Mouse (Mus musculus) ES-Bruce4 (cell line): Measurements from ENCODE around the gene Rpa2. TPM values are rescaled to one million over a fixed set of nuclear protein-coding genes. Genes with fewer than 3 reads are reported as not detected.
A peak's percentile ranks its signal among the peaks of the same experiment; 100 is the strongest.

Source experiments
- H3K27ac ChIP-seq: 2 replicates; pipeline ENCODE4 v1.5.1; 2012; ENCODE audit warnings: low read length, inconsistent platforms; ENCODE audit not compliant: insufficient read depth
- H3K27me3 ChIP-seq: 2 replicates; pipeline ENCODE4 v1.6.1; 2012; ENCODE audit warnings: mild to moderate bottlenecking, low read length, inconsistent platforms; ENCODE audit not compliant: control insufficient read depth, poor library complexity, insufficient read depth, severe bottlenecking
- H3K36me3 ChIP-seq: 2 replicates; pipeline ENCODE4 v1.6.1; 2012; ENCODE audit warnings: inconsistent platforms, mild to moderate bottlenecking, low read length, moderate library complexity; ENCODE audit not compliant: control insufficient read depth, poor library complexity, insufficient read depth, severe bottlenecking
- H3K4me1 ChIP-seq: one replicate; pipeline ENCODE4 v1.8.1; 2011; ENCODE audit warnings: low read length; ENCODE audit not compliant: control insufficient read depth, insufficient read depth
- H3K4me3 ChIP-seq: 2 replicates; pipeline ENCODE4 v1.5.1; 2011; ENCODE audit warnings: low read depth, mild to moderate bottlenecking, low read length
- H3K9ac ChIP-seq: 2 replicates; pipeline ENCODE4 v1.6.1; 2012; ENCODE audit warnings: low read depth, mild to moderate bottlenecking, inconsistent platforms; ENCODE audit not compliant: poor library complexity, severe bottlenecking
- H3K9me3 ChIP-seq: replicated peaks from 2 replicates; pipeline ENCODE4 v1.6.1; 2012; ENCODE audit warnings: mild to moderate bottlenecking, low read length, inconsistent platforms; ENCODE audit not compliant: control insufficient read depth, poor library complexity, insufficient read depth, severe bottlenecking
- CTCF ChIP-seq: IDR thresholded peaks from one replicate; pipeline ENCODE4 v1.8.1; 2011; ENCODE audit warnings: low read depth, low read length
- EP300 ChIP-seq: IDR thresholded peaks from 2 replicates; pipeline ENCODE4 v1.6.1; 2011; ENCODE audit warnings: low read depth, low read length; ENCODE audit not compliant: insufficient read depth
- POLR2A ChIP-seq: IDR thresholded peaks from one replicate; pipeline ENCODE4 v1.8.1; 2011; ENCODE audit warnings: low read length; ENCODE audit not compliant: insufficient read depth
- polyA plus RNA-seq: library from polyadenylated mRNA; stranded (reverse); fragments of >200 nt; gene quantifications from 2 replicates; pipeline ENCODE4 v1.2.4, GENCODE M21; 2011; ENCODE audit warnings: low read depth; ENCODE audit not compliant: missing spikeins, insufficient read depth, insufficient read length

Rpa2 gene
- polyA plus RNA-seq, 1 experiment, result 78.2 TPM

DNA sequence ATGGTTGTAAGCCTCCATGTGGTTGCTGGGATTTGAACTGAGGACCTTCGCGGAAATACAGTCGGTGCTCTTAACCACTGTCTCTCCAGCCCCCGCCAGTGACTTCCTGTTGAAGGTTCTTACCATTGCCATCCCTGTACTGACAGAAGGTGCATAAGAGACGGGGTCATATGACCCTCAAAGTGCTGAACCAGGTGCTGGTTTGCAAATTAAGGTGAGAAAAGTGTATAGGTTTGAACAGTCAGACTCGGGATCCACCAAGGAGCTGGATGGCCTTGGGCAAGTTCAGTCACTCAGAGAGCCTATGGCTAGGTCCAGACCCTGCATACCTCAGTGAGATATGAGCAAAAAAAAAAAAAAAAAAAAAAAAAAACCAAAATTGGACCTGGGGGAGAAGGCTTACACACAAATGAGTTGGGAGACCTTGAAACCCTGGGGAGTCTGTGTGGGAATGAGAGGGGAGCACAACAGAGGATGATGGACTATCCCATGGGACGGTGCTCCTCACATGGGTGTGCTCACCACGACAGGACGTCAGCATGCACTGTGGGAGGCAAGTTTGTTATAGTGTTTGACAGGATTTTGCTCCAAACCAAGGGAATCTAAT lies 21.1 kb upstream of the Rpa2 start:
- Histone ChIP-seq H3K9me3 (no peaks in the 10 kb centered on the region), H3K9ac (no peak overlapping the region), H3K4me3 (no peak overlapping the region), H3K27me3 (no peaks in the 10 kb centered on the region), H3K27ac (peak overlapping the region; percentile 54), H3K36me3 (no peaks in the 10 kb centered on the region), H3K4me1 (peaks cover 8% of the 10 kb centered on the region)
- TF ChIP-seq EP300 (no peak), CTCF (no peak), POLR2A (no peak)

DNA sequence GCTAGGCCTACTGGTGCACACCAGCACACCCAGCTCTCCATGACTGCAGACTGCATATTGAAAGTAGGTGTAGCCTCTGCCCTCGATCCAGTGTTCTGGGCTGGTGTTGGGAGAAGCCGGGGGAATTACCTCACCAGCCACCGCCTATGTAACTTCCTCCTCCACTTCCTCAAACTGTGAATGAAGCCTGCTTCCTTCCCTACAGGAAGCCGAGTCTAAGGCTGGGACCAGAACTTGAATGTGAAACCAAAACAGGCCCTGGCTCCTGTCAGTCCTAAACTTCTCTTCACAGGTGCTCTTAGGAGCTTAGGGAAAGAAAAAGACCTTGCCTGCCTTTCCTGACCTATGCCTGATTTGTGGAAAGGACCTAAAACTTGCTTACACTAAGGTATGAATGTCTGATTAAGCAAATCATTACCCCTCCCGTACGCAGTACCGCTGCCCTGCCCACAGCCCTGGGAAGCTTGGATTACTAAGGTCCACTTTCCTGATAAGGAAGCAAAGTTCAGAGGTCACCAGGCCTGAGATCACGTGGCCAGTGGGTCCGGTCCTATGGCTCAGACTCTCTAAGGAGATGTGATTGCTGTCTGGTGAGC lies 20.4 kb upstream of the Rpa2 start:
- Histone ChIP-seq H3K9me3 (no peaks in the 10 kb centered on the region), H3K27me3 (no peaks in the 10 kb centered on the region), H3K9ac (no peak overlapping the region), H3K36me3 (no peaks in the 10 kb centered on the region), H3K4me1 (peaks cover 8% of the 10 kb centered on the region), H3K27ac (peak overlapping the region; percentile 54), H3K4me3 (no peak overlapping the region)
- TF ChIP-seq CTCF (no peak), EP300 (no peak), POLR2A (no peak)

GRCm38 (mm10) chr4:132748778-132749177 lies 19.4 kb upstream of the Rpa2 start:
- H3K27ac ChIP-seq, result peak overlapping the region; percentile 69
- H3K36me3 ChIP-seq, result no peaks in the 10 kb centered on the region
- no peak overlapping the region for H3K4me3 ChIP-seq
- TF ChIP-seq EP300 (no peak), POLR2A (no peak), CTCF (no peak)
- peaks cover 11% of the 10 kb centered on the region for H3K4me1 ChIP-seq
- H3K9ac ChIP-seq, result no peak overlapping the region
- H3K9me3 ChIP-seq, result no peaks in the 10 kb centered on the region
- H3K27me3 ChIP-seq, result no peaks in the 10 kb centered on the region

DNA sequence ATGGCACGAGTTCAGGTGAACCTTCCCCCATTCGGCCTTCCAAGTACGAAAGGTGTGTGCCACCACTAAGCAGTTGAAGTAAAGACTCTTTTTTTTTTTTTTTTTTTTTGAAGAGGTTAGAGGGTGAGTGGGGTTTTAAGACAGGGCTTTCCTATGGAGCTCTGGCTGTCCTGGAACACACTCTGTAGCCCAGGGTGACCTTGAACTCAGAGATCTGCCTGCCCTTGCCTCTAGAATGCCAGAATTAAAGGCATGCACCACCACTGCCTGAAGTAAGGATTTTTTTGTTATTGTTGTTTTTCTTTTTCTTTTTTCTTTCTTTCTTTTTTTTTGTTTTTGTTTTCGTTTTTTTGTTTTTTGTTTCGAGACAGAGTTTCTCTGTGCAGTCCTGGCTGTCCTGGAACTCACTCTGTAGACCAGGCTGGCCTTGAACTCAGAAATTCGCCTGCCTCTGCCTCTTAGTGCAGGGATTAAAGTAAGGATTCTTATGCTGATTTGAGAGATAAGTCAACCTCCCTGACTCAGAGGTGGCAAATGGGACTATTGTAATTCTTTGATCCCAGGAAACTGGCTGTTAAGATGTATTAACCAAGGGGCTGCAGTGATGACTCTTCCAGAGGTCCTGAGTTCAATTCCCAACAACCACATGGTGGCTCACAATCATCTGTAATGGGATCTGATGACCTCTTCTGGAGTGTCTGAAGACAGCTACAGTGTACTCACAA lies 18.7 kb upstream of the Rpa2 start:
- no peak for TF ChIP-seq EP300
- no peak for TF ChIP-seq POLR2A
- no peak for TF ChIP-seq CTCF
- Histone ChIP-seq H3K9ac (no peak overlapping the region), H3K4me3 (no peak overlapping the region), H3K36me3 (no peaks in the 10 kb centered on the region), H3K9me3 (no peaks in the 10 kb centered on the region), H3K4me1 (peaks cover 11% of the 10 kb centered on the region), H3K27me3 (no peaks in the 10 kb centered on the region), H3K27ac (peak overlapping the region; percentile 69)

DNA sequence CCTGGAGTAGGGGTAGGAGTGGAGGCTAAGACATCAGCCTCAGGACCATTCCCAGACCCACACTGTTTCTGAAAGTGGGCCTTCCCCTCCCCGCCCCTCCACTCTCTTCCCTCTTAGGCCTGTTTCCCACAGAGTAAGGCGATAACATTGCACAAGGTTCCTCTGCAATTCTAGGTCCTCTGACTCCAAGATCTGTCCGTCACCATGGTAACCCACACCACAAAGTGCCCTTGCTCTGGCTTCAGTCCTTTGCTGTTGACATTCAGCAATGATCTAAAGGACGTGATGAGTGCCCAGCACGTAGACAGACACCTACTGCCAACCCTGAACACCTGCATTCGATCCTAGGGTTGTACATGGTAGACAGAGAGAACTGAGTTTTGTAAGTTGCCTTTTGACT lies 15.1 kb upstream of the Rpa2 start:
- TF ChIP-seq POLR2A (no peak), EP300 (no peak), CTCF (no peak)
- Histone ChIP-seq H3K4me3 (no peak overlapping the region), H3K36me3 (no peaks in the 10 kb centered on the region)

GRCm38 (mm10) chr4:132756974-132757373 lies 11.2 kb upstream of the Rpa2 start, which contains the start of gene Smpdl3b:
TSS of gene Smpdl3b (minus strand) at chr4:132757252.
- Histone ChIP-seq H3K9ac (peak within 1 kb of the TSS; percentile 75), H3K4me1 (peaks cover 3% of the 10 kb centered on the region), H3K9me3 (no peaks in the 10 kb centered on the region), H3K27ac (no peak within 1 kb of the TSS), H3K4me3 (peak within 1 kb of the TSS; percentile 46), H3K36me3 (no peaks in the 10 kb centered on the region), H3K27me3 (no peaks in the 10 kb centered on the region)
- TF ChIP-seq CTCF (peak; percentile 28), POLR2A (no peak)

More for the DNA sequence above, 15.1 kb upstream of the Rpa2 start:
- Histone ChIP-seq H3K27ac (no peak overlapping the region), H3K27me3 (no peaks in the 10 kb centered on the region), H3K9ac (no peak overlapping the region), H3K9me3 (no peaks in the 10 kb centered on the region), H3K4me1 (peaks cover 5% of the 10 kb centered on the region)
